Mouse (Mus musculus): ENCODE measurements around the gene Dtx2.

DNA sequence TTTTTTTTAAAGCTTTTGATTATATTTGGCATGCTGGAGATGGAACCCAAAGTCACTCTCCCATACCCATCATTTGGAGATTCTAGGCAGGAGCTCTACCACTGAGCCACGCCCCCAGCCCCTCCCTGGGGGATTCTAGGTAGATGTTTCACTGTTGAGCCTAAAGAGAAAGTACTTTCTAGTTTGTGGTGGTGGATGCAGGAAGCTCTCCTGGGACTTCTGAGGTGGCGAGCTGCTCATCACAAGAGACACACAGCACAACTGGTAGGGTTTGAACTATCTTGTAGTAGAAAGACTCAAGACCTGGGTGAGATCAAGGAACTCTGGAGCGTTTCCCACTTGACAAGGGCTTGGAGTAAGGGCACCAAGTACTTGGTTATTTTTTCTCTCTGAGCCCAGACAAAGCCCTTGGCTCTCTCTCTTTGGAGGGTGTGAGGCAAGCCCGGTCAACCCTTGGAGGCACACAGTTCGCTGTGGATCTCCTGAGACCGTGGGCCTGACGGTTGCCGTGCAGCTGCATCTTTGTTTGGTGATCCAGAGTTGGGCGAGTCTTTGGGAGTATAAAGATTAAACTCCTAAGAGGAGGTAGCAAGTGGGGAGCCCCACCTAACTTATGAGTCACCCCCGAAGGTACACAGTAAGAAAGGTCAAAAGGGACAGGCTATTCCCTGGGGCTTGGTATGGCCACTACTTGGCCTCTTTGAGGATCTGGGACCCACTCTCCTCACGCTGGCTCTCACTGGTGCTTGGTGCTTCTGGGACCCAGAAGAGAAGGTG is 59.9 kb downstream of the Dtx2 start, which contains the start of gene Upk3bl:
- TF ChIP-seq E2F4 (IDR thresholded peaks at IDR 0.05; ENCODE audit: insufficient replicate concordance, low read depth, low read length), result no peak
- no peak for TF ChIP-seq USF1 (IDR thresholded peaks at IDR 0.05; ENCODE audit: low read depth, low read length)
- no peak for TF ChIP-seq RCOR1 (conservative IDR thresholded peaks at IDR 0.05; ENCODE audit: low read depth, low read length)
- TF ChIP-seq SMC3 (IDR thresholded peaks at IDR 0.05; ENCODE audit: low read depth, low read length), result no peak
- TF ChIP-seq ELF1 (IDR thresholded peaks at IDR 0.05; ENCODE audit: low read depth, low read length), result no peak
- no peak; the same call in 1 of the 2 replicates for TF ChIP-seq BHLHE40 (IDR thresholded peaks at IDR 0.05; ENCODE audit: low read depth, low read length)

Measured in CH12.LX (cell line).